Mouse (Mus musculus) limb, embryonic 13.5 days (tissue): ENCODE measurements around the gene Nanos1. TPM values are rescaled to one million over a fixed set of nuclear protein-coding genes. Genes with fewer than 3 reads are reported as not detected.

Source experiments
- ATAC-seq: fragments of 200-750 bp; cut with Nextera tagmentation; 2 replicates; pipeline ENCODE4 v1.8.0; 2017; ENCODE audit warnings: low read depth, moderate number of reproducible peaks, moderate TSS enrichment; ENCODE audit not compliant: low FRiP score
- H3K27ac ChIP-seq: fragments of 300-500 bp; sonication (generic); 2 replicates; pipeline ENCODE4 v1.5.1; 2015; ENCODE audit warnings: inconsistent platforms, mild to moderate bottlenecking, moderate library complexity
- H3K27me3 ChIP-seq: fragments of 300-500 bp; sonication (generic); 2 replicates; pipeline ENCODE4 v1.6.1; 2015; ENCODE audit warnings: mild to moderate bottlenecking, inconsistent platforms
- H3K36me3 ChIP-seq: fragments of 300-500 bp; sonication (generic); 2 replicates; pipeline ENCODE4 v1.6.1; 2015; ENCODE audit warnings: inconsistent platforms, mild to moderate bottlenecking, moderate library complexity
- H3K4me1 ChIP-seq: fragments of 300-500 bp; sonication (generic); 2 replicates; pipeline ENCODE4 v1.6.1; 2015; ENCODE audit warnings: inconsistent platforms
- H3K4me2 ChIP-seq: fragments of 300-500 bp; sonication (generic); replicated peaks from 2 replicates; pipeline ENCODE4 v1.6.1; 2015; ENCODE audit warnings: inconsistent platforms, mild to moderate bottlenecking, moderate library complexity
- H3K4me3 ChIP-seq: fragments of 300-500 bp; sonication (generic); 2 replicates; pipeline ENCODE4 v1.5.1; 2015; ENCODE audit warnings: moderate library complexity, mild to moderate bottlenecking, inconsistent platforms
- H3K9ac ChIP-seq: fragments of 300-500 bp; sonication (generic); 2 replicates; pipeline ENCODE4 v1.6.1; 2015; ENCODE audit warnings: mild to moderate bottlenecking, inconsistent platforms
- H3K9me3 ChIP-seq: fragments of 300-500 bp; sonication (generic); 2 replicates; pipeline ENCODE4 v1.6.1; 2016; ENCODE audit warnings: inconsistent platforms
- WGBS: fragments of 180-500 bp; shearing (Covaris S2); methylation state at CpG from one replicate; pipeline ENCODE4 v1.1.7; 2015; 5-methylcytosine and 5-hydroxymethylcytosine counted together
- microRNA-seq: library from miRNA; unstranded; fragments of <30 nt; microRNA quantifications from one replicate; pipeline ENCODE4, GENCODE M21; 2016
- polyA plus RNA-seq: library from polyadenylated mRNA; unstranded; fragments of >200 nt; fragmentation: Nextera tagmentation; extraction: Ambion mirVana; gene quantifications from 2 replicates; pipeline ENCODE4 v1.2.1, GENCODE M21; 2015

The Nanos1 gene
- polyA plus RNA-seq, 1 experiment from 2014 or later: 1.2 TPM

DNA sequence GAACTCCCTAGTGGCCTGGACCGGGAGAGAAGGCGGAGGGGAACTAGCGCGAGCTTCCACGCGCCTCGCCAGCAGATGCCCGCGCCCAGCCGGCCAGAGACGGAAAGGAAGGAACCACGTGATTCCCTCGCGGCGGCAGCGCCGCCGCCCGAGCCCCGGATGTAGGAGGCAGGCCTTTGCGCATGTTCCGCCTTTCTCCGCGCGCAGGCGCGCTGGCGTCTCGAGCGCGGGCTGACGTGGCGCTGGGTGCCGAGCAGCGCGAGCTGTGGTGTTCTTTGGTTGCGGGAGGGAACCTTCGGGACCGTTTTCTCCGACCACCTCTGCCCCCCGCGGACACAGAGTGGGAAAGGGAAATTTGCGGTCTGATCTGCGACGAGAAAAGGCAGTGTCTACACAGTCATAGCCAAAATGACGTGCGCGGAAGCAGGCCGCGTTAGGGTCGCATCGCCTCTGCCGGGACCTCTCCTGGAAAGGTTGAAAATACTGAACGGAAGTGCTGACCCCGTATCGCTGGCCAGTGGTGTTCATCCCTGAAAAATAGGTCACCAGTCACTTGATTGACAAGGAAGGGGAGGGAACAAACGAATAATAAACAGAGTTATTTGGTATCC, 34.9 kb downstream of the Nanos1 start, which contains the start of gene Eif3a:
Gene Eif3a (minus strand): TSS at position 108 of the 611 bp plus-strand sequence.
- peak within 1 kb of the TSS; percentile 98 for H3K27ac ChIP-seq
- H3K4me3 ChIP-seq: peak within 1 kb of the TSS; percentile 100
- WGBS: 0% methylated on average over 57 of the region's 57 CpGs
- H3K36me3 ChIP-seq: no peaks in the 10 kb centered on the region
- H3K27me3 ChIP-seq: no peaks in the 10 kb centered on the region
- peak; percentile 95 for ATAC-seq
- peaks cover 23% of the 10 kb centered on the region for H3K4me1 ChIP-seq
- no peaks in the 10 kb centered on the region for H3K9me3 ChIP-seq
- peak within 1 kb of the TSS; percentile 100 for H3K9ac ChIP-seq
- H3K4me2 ChIP-seq: peak within 1 kb of the TSS; percentile 78

DNA sequence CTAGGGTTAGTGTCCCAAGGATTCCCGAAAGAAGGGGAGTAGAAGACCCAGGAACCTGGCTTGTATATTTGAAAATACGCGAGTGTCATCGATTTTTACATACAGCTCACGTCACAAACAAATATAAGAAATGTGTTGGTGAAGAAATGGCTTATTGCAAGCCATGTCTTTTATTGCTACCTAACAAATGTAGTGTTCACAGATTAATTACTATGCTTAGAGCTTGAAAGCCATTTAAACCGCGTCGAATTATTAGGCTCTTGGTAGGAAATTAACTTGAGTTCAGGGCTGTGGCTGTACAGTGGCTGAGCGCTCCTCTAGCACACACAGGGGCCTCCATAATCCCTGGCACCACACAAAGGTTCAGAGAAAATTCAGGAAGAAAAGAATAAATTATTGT, 35.4 kb downstream of the Nanos1 start:
- WGBS: 13% methylated on average over 9 of the region's 9 CpGs
- Histone ChIP-seq H3K4me3 (peak overlapping the region; percentile 100), H3K4me1 (peaks cover 18% of the 10 kb centered on the region), H3K27ac (peak overlapping the region; percentile 98), H3K4me2 (peak overlapping the region; percentile 78), H3K9me3 (no peaks in the 10 kb centered on the region), H3K36me3 (no peaks in the 10 kb centered on the region), H3K27me3 (no peaks in the 10 kb centered on the region), H3K9ac (peak overlapping the region; percentile 100)
- no peak for ATAC-seq

DNA sequence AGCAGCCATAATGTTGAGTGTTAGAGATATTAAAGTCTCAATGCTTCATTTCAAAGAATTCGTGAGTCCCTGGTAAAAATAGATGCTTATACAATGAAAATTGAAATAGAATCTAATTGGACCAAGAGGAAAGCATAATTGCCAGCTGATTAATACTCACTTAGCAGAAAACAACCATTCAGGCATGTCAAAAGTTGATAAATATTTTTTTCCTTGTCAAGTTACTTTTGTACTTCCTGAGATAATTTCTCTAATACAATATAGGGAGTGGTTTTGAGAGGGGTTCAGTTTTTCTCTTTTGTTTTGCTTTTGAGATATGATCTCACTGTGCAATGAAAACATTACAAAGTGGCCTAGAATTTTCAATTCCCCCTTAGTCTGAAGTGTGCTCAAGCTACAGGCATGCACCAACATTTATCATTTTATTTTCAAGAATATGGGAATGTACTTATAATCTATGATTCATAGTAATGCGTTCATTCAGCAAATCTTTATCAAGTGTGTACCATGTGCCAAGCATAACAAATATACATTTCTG, 37.5 kb downstream of the Nanos1 start:
- H3K9ac ChIP-seq: no peak overlapping the region
- no peak overlapping the region for H3K27ac ChIP-seq
- 90% methylated on average over 2 of the region's 2 CpGs for WGBS
- ATAC-seq: no peak
- no peak overlapping the region for H3K4me2 ChIP-seq
- H3K36me3 ChIP-seq: no peaks in the 10 kb centered on the region
- H3K9me3 ChIP-seq: no peaks in the 10 kb centered on the region
- no peak overlapping the region for H3K4me3 ChIP-seq
- H3K4me1 ChIP-seq: peaks cover 8% of the 10 kb centered on the region
- H3K27me3 ChIP-seq: no peaks in the 10 kb centered on the region

DNA sequence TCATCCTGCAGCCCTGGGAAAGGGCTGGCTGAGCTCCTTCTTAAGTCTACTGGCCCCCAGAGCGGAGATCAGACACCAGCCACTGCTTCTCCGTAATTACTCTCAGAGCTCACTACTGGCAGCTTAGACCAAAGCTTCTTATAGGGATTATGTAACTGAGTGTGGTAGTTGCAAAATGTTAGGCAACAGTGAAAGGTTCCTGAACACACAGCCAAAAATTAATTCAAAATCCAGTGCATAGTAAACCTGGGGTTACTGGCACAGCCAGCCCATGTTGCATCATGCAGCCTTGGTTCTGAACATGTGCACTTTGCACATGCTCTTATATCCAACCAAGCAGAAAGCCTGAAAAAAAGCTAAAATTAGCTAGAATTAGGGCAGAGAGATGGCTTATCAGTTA, 39.5 kb downstream of the Nanos1 start:
- 77% methylated on average over 2 of the region's 2 CpGs for WGBS
- no peak for ATAC-seq
- no peaks in the 10 kb centered on the region for H3K36me3 ChIP-seq
- H3K27me3 ChIP-seq: no peaks in the 10 kb centered on the region
- H3K27ac ChIP-seq: no peak overlapping the region
- H3K9me3 ChIP-seq: no peaks in the 10 kb centered on the region
- no peak overlapping the region for H3K4me2 ChIP-seq
- H3K9ac ChIP-seq: no peak overlapping the region
- no peak overlapping the region for H3K4me3 ChIP-seq
- H3K4me1 ChIP-seq: peaks cover 3% of the 10 kb centered on the region; the same call in 1 of the 2 replicates

DNA sequence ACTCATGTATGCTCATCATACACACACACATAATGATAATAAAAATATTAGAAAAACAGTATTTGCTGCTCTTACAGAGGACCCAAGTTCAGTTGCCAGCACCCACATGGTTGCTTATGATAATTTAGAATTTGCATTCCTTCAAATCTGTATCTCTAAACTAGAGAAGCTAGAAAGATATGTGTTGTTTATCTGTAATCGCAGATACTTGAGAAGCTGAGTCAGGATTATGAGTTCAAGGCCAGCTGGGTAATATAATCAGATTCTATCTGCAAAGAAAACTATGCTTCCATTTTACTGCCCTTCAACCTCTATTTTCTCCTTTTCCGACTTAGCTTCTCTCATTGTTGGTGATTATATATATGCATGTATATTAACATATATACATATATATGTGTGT, 41.6 kb downstream of the Nanos1 start:
- Histone ChIP-seq H3K4me3 (no peak overlapping the region), H3K27me3 (no peaks in the 10 kb centered on the region), H3K4me2 (no peak overlapping the region), H3K36me3 (no peaks in the 10 kb centered on the region), H3K4me1 (no peaks in the 10 kb centered on the region), H3K27ac (no peak overlapping the region), H3K9ac (no peak overlapping the region), H3K9me3 (no peaks in the 10 kb centered on the region)
- 94% methylated on average over 2 of the region's 2 CpGs for WGBS
- no peak for ATAC-seq

DNA sequence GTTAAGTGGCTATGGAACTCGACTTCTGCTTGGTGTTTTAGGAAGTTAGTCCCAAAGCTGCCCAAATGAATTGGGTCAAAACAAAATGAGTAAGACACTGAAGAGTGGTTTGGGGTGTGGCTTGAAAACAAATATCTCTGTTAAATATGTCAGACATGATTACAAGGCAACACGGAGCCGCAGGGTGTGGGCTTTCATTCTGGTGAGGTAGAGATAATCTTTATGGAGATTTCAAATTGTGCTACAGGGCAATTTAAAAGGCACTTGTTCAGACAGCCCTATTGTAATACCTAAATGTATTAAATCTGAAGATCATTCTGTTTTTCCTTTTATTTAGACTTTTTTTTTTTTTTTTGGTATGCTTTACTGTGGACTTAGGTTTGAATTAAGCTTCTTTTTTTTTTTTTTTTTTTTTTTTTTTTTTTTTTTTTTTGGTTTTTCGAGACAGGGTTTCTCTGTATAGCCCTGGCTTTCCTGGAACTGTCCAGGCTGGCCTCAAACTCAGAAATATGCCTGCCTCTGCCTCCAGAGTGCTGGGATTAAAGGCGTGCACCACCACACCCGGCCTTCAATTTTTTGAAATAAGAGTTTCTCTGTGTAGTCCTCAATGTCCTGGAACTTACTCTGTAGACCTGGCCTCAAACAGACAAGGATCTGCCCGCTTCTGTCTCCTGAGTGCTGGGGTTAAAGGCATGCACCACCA, 44.2 kb downstream of the Nanos1 start:
- WGBS: 79% methylated on average over 7 of the region's 7 CpGs
- no peak overlapping the region for H3K4me3 ChIP-seq

DNA sequence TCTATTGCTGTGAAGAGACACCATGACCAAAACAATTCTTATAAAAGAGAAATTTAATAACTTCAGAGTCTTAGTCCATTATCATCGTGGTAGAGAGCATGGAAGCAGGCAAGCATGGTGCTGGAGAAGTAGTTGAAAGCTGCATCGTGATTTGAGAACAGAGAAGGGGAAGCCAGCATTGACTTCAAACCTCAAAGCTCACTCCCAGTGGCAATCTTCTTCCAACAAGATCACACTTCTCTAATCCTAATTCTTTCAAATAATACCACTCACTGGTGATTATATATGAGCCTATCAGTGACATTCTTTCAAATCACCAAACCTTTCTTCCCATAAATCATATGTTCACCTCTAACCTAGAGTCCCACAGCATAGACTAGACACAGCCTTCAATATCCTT, 49.1 kb downstream of the Nanos1 start:
- WGBS: 61% methylated on average over 2 of the region's 2 CpGs
- Histone ChIP-seq H3K9me3 (no peaks in the 10 kb centered on the region), H3K4me3 (no peak overlapping the region), H3K9ac (no peak overlapping the region), H3K4me2 (no peak overlapping the region), H3K36me3 (no peaks in the 10 kb centered on the region), H3K27ac (no peak overlapping the region), H3K4me1 (no peaks in the 10 kb centered on the region), H3K27me3 (no peaks in the 10 kb centered on the region)
- ATAC-seq: no peak

More for the DNA sequence above, 44.2 kb downstream of the Nanos1 start:
- Histone ChIP-seq H3K9me3 (no peaks in the 10 kb centered on the region), H3K4me1 (no peaks in the 10 kb centered on the region), H3K9ac (no peak overlapping the region), H3K4me2 (no peak overlapping the region), H3K27ac (no peak overlapping the region), H3K36me3 (no peaks in the 10 kb centered on the region), H3K27me3 (no peaks in the 10 kb centered on the region)
- no peak for ATAC-seq

Small RNA genes lying within 50 kb of the gene (microRNA-seq; reads per million reads assigned to microRNA genes)
- gene mmu-mir-3084-1: not detected

Other genes starting within 250 kb of the Nanos1 start
- 20.8 and 22.7 TPM in 2 replicates for gene Cacul1, start 175.0 kb upstream of the Nanos1 start, polyA plus RNA-seq
- gene Eif3a, start 34.7 kb downstream of the Nanos1 start, polyA plus RNA-seq: 160 and 162 TPM in 2 replicates
- gene Fam45a, start 55.6 kb downstream of the Nanos1 start, polyA plus RNA-seq: 38.1 and 42.7 TPM in 2 replicates
- gene Sfxn4, start 105.5 kb downstream of the Nanos1 start, polyA plus RNA-seq: 13.6 and 14.6 TPM in 2 replicates
- gene Prdx3, start 118.6 kb downstream of the Nanos1 start, polyA plus RNA-seq: 96.5 and 98.4 TPM in 2 replicates
- gene Grk5, start 133.8 kb downstream of the Nanos1 start, polyA plus RNA-seq: 1.5 and 2.1 TPM in 2 replicates